Mouse (Mus musculus): Measurements from ENCODE around the gene Rspo3. TPM values are rescaled to one million over a fixed set of nuclear protein-coding genes. Genes with fewer than 3 reads are reported as not detected.

The Rspo3 gene
- 4.1 and 4.5 TPM in 2 replicates for polyA plus RNA-seq (2015; fragmentation: Nextera tagmentation; extraction: Ambion mirVana)

GRCm38 (mm10) chr10:29535546-29536260 lies at the start of gene Rspo3:
Gene Rspo3, minus strand, starts transcription at chr10:29535867.

Other genes starting within 250 kb of the Rspo3 start
- gene Echdc1, start 222.7 kb downstream of the Rspo3 start, polyA plus RNA-seq (2015; fragmentation: Nextera tagmentation; extraction: Ambion mirVana): 29.9 and 32.3 TPM in 2 replicates
- gene Rnf146, start 173.4 kb downstream of the Rspo3 start, polyA plus RNA-seq (2015; fragmentation: Nextera tagmentation; extraction: Ambion mirVana): 54.7 and 58.4 TPM in 2 replicates

Measured in neural tube, postnatal 0 days (tissue).